ENCODE assay signal across 8 mouse cellular contexts in the genomic region with DNA sequence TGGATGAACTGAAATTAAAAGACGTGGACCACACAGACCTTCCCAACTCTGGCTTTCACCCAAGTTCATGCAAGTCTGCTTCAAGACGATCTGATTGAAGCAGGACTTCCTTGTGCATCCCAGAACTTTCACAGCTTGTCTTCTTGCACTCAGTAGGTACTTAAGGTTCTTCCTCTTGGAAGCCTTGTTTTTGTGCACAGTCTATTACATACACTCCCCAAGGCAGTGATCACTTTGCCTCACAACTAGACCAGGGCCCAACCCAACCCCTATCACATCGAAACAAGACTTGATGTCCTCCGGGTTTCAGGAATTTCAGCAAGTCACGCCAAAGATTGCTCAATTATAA. TPM values are rescaled to one million over a fixed set of nuclear protein-coding genes. Genes with fewer than 3 reads are reported as not detected.
DNase-seq lines count a peak whose midpoint lies in the region; ATAC-seq and TF ChIP-seq lines count a peak whose summit lies in the region.

No protein-coding gene starts in this region.

- no peak for DNase-seq in kidney, adult 2 months
- no peak for DNase-seq in kidney, postnatal 25 days
- DNase-seq in embryonic facial prominence, embryonic 10.5 days (ENCODE audit: low spot score), result no peak
- no peak for DNase-seq in hindbrain, embryonic 14.5 days (ENCODE audit: low spot score)
- no peak for DNase-seq in midbrain, embryonic 14.5 days
- no peak for DNase-seq in left cerebral cortex, postnatal 10 days (ENCODE audit: extremely low spot score in 1 of 2, low spot score in 2 of 2)
- no peak for DNase-seq in layer of hippocampus, adult 11-12 months (ENCODE audit: low spot score)
- no peak for DNase-seq in ovary, adult 18-20 months (ENCODE audit: low spot score)

- no peaks in the 10 kb centered on the region for H3K36me3 ChIP-seq in kidney, adult 2 months (ENCODE audit: control insufficient read depth, insufficient read depth, low read length)
- peaks cover 19% of the 10 kb centered on the region for H3K36me3 ChIP-seq in embryonic facial prominence, embryonic 10.5 days (replicated peaks)
- peaks cover 5% of the 10 kb centered on the region; the same call in 1 of the 2 replicates for H3K36me3 ChIP-seq in hindbrain, embryonic 14.5 days (replicated peaks; ENCODE audit: control insufficient read depth, insufficient read depth)
- H3K36me3 ChIP-seq in midbrain, embryonic 14.5 days (ENCODE audit: control insufficient read depth, insufficient read depth, low read length), result peaks cover 7% of the 10 kb centered on the region; the same call in 1 of the 2 replicates

- H3K9ac ChIP-seq in hindbrain, embryonic 14.5 days, result peak overlapping the region; percentile 4; the same call in 1 of the 2 replicates
- no peak overlapping the region for H3K9ac ChIP-seq in midbrain, embryonic 14.5 days (replicated peaks; ENCODE audit: low read length)

- no peaks in the 10 kb centered on the region for H3K27me3 ChIP-seq in kidney, adult 2 months (replicated peaks; ENCODE audit: control insufficient read depth, insufficient read depth, low read length)
- H3K27me3 ChIP-seq in embryonic facial prominence, embryonic 10.5 days (replicated peaks; ENCODE audit: low read depth, poor library complexity, severe bottlenecking), result no peaks in the 10 kb centered on the region
- no peaks in the 10 kb centered on the region for H3K27me3 ChIP-seq in hindbrain, embryonic 14.5 days (ENCODE audit: control insufficient read depth, insufficient read depth, low read length)
- no peaks in the 10 kb centered on the region for H3K27me3 ChIP-seq in midbrain, embryonic 14.5 days (ENCODE audit: control insufficient read depth, insufficient read depth, low read length)

- peaks cover 5% of the 10 kb centered on the region for H3K4me1 ChIP-seq in kidney, adult 2 months (ENCODE audit: control insufficient read depth, insufficient read depth, low read length)
- H3K4me1 ChIP-seq in embryonic facial prominence, embryonic 10.5 days, result peaks cover 15% of the 10 kb centered on the region
- H3K4me1 ChIP-seq in hindbrain, embryonic 14.5 days (replicated peaks; ENCODE audit: control insufficient read depth, insufficient read depth, low read length), result peaks cover 14% of the 10 kb centered on the region
- peaks cover 12% of the 10 kb centered on the region for H3K4me1 ChIP-seq in midbrain, embryonic 14.5 days (ENCODE audit: control insufficient read depth, insufficient read depth, low read length)

- TF ChIP-seq CTCF in kidney, adult 2 months (conservative IDR thresholded peaks at IDR 0.05; ENCODE audit: insufficient read depth, insufficient read length, low read depth, low read length), result no peak

- no peak; the same call in 1 of the 2 replicates for ATAC-seq in hindbrain, embryonic 14.5 days (ENCODE audit: low FRiP score)
- ATAC-seq in midbrain, embryonic 14.5 days (ENCODE audit: low FRiP score, low TSS enrichment), result peak; percentile 21

- TF ChIP-seq POLR2A in kidney, adult 2 months (IDR thresholded peaks at IDR 0.05; ENCODE audit: low read depth, low read length), result no peak

- intact Hi-C loops in left cerebral cortex, postnatal 10 days (cut with DNase I), result no loop called here

- 0 out of 2 replicates have a peak overlapping the region, but pooled peaks have one; percentile 2 for H3K27ac ChIP-seq in kidney, adult 2 months (ENCODE audit: insufficient read depth, low read depth, low read length)
- H3K27ac ChIP-seq in embryonic facial prominence, embryonic 10.5 days (replicated peaks), result peak overlapping the region; percentile 99
- peak overlapping the region; percentile 44 for H3K27ac ChIP-seq in hindbrain, embryonic 14.5 days
- H3K27ac ChIP-seq in midbrain, embryonic 14.5 days (replicated peaks; ENCODE audit: low read depth, low read length), result peak overlapping the region; percentile 58; the same call in 1 of the 2 replicates

- H3K4me3 ChIP-seq in kidney, adult 2 months (ENCODE audit: insufficient read depth, low read depth, low read length), result peak overlapping the region; percentile 30; the same call in 1 of the 2 replicates
- peak overlapping the region; percentile 97 for H3K4me3 ChIP-seq in embryonic facial prominence, embryonic 10.5 days
- peak overlapping the region; percentile 92 for H3K4me3 ChIP-seq in hindbrain, embryonic 14.5 days (replicated peaks; ENCODE audit: low read length)
- H3K4me3 ChIP-seq in midbrain, embryonic 14.5 days (replicated peaks; ENCODE audit: low read depth, low read length), result peak overlapping the region; percentile 92

- peak overlapping the region; percentile 57 for H3K4me2 ChIP-seq in hindbrain, embryonic 14.5 days (replicated peaks)
- peak overlapping the region; percentile 54 for H3K4me2 ChIP-seq in midbrain, embryonic 14.5 days (ENCODE audit: low read length)

- no peaks in the 10 kb centered on the region for H3K9me3 ChIP-seq in embryonic facial prominence, embryonic 10.5 days
- H3K9me3 ChIP-seq in hindbrain, embryonic 14.5 days (ENCODE audit: control insufficient read depth, low read length), result no peaks in the 10 kb centered on the region
- H3K9me3 ChIP-seq in midbrain, embryonic 14.5 days (ENCODE audit: control insufficient read depth, low read length), result no peaks in the 10 kb centered on the region

- WGBS in kidney, adult 2 months, result 43% methylated on average over 5 of the region's 5 CpGs
- 45% methylated on average over 5 of the region's 5 CpGs for WGBS in embryonic facial prominence, embryonic 10.5 days
- 44% methylated on average over 5 of the region's 5 CpGs for WGBS in hindbrain, embryonic 14.5 days
- WGBS in midbrain, embryonic 14.5 days, result 46% methylated on average over 5 of the region's 5 CpGs

RNA-seq across cellular contexts. Expression of a gene that starts 6.7 kb away (rescaled TPM):
- polyA plus RNA-seq in kidney, adult 2 months (2012; rRNA removed), result 3.3 and 4.2 TPM in 2 replicates
- 33.1 and 33.7 TPM in 2 replicates for polyA plus RNA-seq in embryonic facial prominence, embryonic 10.5 days (2016; fragmentation: Nextera tagmentation; extraction: Ambion mirVana)
- 24.8 and 29.8 TPM in 2 replicates for polyA plus RNA-seq in hindbrain, embryonic 14.5 days (2014; fragmentation: Nextera tagmentation; extraction: Ambion mirVana)
- 23.4 and 31.7 TPM in 2 replicates for polyA plus RNA-seq in midbrain, embryonic 14.5 days (2014; fragmentation: Nextera tagmentation; extraction: Ambion mirVana)
- 10 to 100 TPM; 16.8 to 17.1 TPM for total RNA-seq in left cerebral cortex, postnatal 10 days (2021)

RNA-seq across cellular contexts. Expression of a gene that starts 32.6 kb away (rescaled TPM):
- 1.9 and 2.5 TPM in 2 replicates for polyA plus RNA-seq in kidney, adult 2 months (2012; rRNA removed)
- 5.6 and 6.3 TPM in 2 replicates for polyA plus RNA-seq in embryonic facial prominence, embryonic 10.5 days (2016; fragmentation: Nextera tagmentation; extraction: Ambion mirVana)
- 7.4 and 8.4 TPM in 2 replicates for polyA plus RNA-seq in hindbrain, embryonic 14.5 days (2014; fragmentation: Nextera tagmentation; extraction: Ambion mirVana)
- 9.6 and 10.6 TPM in 2 replicates for polyA plus RNA-seq in midbrain, embryonic 14.5 days (2014; fragmentation: Nextera tagmentation; extraction: Ambion mirVana)
- total RNA-seq in left cerebral cortex, postnatal 10 days (2021), result 1 to 10 TPM; 3.9 to 4.5 TPM

RNA-seq across cellular contexts. Expression of a gene that starts 57.5 kb away (rescaled TPM):
- polyA plus RNA-seq in kidney, adult 2 months (2012; rRNA removed), result 0.23 TPM in 1 of 2 replicates, not detected in the other
- 1.2 TPM in 1 of 2 replicates, not detected in the other for polyA plus RNA-seq in embryonic facial prominence, embryonic 10.5 days (2016; fragmentation: Nextera tagmentation; extraction: Ambion mirVana)
- polyA plus RNA-seq in hindbrain, embryonic 14.5 days (2014; fragmentation: Nextera tagmentation; extraction: Ambion mirVana), result 1.0 and 1.7 TPM in 2 replicates
- not detected in 2 replicates for polyA plus RNA-seq in midbrain, embryonic 14.5 days (2014; fragmentation: Nextera tagmentation; extraction: Ambion mirVana)
- total RNA-seq in left cerebral cortex, postnatal 10 days (2021), result 1 to 10 TPM in 1 of 2 experiments, not detected in 1; 2.8 TPM

Comparison
In these comparisons a context has a peak if more than half of its experiments do, and no peak if none do; other contexts are left out.
1. H3K27ac ChIP-seq: peak in every context shown above with its lines; median percentile 99 in embryonic facial prominence, embryonic 10.5 days; 58 in midbrain, embryonic 14.5 days; 44 in hindbrain, embryonic 14.5 days; 2 in kidney, adult 2 months.
2. H3K4me3 ChIP-seq: peak in every context shown above with its lines; median percentile 97 in embryonic facial prominence, embryonic 10.5 days; 92 in hindbrain, embryonic 14.5 days; 92 in midbrain, embryonic 14.5 days; 30 in kidney, adult 2 months.